Mouse (Mus musculus) thymus, postnatal 36 days (tissue): ENCODE results near the gene Tub.

ENCODE experiments used
- DNase-seq, 2 experiments: peaks; one replicate each; pipeline ENCODE4 v3.0.0; 2022; ENCODE audit warnings: mixed read lengths in 2 of 2

Gene Tub

DNA sequence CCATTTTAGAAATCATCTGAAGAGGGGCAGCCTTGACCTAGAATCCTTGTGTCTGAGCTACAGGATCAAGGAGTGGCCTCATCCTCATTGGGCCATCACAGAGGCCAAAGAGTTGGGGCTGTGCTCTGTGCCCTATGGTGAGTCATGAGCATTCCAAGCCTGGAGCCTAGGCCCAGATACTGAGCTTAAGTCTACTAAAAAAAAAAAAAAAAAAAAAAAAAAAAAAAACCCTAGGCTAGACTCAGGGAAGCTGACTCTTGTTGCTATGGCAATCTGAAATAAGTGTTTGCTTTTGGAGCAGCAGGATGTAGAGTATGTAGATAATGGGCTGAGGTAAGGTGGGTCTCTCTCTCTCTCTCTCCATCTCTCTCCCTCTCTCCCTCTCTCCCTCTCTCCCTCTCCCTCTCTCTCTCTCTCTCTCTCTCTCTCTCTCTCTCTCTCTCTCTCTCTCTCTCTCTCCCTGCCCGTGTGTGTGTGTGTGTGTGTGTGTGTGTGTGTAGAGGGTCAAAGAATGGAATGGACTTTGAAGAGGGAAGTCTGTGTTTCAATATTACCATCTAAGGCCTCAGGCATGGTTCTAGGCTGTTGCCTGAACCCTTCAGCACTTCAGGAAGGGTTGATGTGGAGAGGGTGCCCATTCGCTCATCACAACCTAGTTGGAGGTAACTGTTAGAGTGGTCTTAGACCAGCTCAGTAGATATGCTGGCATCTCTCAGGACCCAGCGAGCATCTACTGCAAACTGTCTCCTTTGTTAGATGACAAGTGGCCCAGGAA is 36.0 kb downstream of the Tub start:
- no peak for DNase-seq

DNA sequence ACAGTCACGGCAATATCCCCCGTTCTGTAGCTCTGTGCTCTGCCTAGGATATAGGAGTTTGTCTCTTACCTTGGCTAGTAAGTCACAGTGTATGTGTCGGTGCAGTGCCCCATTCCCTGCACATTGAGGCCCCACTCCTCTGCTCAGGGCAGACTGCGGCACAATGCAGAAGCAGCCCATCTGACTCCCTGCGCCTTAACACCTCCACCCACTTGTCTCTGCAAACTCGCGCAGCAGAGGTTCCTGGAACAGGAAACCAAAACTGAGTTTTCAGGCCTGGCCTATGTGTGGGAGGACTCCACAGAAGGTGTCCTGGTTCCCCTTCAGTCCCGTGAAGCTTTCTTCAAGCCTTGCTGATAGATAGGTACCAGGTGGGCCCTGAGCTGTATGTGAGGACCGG is 41.1 kb downstream of the Tub start:
- no peak for DNase-seq

DNA sequence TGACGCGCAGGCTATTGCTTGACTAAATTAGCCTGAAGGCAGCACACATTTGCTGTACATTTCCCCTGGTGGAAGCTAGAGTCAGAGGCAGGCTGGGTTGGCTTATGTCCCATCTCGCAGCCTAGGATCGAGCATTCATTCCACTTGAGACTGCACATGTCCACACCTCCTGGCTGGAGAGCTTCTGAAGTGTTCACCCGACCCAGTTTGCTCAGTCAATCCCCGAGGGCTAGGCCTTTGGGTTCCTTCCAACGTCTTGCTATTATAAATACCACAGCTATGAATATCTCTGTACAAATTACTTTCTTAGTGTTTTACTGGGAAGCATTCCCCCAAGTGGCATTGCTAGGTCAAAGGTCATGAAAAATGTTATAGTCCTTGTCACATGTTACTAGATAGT is 43.1 kb downstream of the Tub start:
- DNase-seq = no peak

DNA sequence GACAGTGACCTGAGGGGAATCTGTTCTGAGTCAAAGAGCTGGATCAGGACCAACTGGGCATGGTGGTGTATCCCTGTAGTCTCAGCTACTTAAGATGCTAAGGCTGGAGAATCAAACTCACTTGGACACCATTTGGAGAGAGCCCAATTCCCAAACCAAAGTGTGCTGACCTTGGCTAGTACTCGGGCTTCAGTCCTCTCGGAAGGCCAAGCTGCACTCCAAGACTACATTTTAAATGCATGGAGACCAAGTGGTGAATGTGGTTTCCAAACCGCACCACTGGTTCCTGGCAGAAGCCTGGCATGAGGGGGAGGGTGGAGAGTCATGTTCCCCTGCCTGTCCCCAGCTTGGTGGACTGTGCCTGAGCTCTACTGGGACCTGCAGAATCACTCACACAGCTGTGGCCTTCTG is 43.7 kb downstream of the Tub start:
- no peak for DNase-seq

DNA sequence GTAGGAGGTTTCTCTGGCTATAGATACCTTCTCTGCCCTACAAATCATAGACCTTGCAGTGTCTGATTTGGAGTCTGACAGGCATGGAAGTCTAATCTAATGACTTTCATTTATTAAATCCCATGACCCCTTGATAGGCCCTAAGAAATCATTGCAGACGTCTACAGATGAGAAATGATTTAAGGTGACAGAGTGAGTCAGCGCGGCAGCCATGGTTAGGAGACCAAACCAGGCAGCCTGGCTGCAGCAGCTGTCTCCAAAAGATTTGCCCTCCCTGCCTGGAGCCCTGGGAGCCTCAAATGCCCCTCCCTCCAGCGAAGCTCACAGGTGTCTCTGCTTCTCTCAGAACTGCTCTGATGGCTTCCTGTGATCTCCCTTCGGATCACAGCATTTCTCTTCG is 46.0 kb downstream of the Tub start:
- DNase-seq = no peak

DNA sequence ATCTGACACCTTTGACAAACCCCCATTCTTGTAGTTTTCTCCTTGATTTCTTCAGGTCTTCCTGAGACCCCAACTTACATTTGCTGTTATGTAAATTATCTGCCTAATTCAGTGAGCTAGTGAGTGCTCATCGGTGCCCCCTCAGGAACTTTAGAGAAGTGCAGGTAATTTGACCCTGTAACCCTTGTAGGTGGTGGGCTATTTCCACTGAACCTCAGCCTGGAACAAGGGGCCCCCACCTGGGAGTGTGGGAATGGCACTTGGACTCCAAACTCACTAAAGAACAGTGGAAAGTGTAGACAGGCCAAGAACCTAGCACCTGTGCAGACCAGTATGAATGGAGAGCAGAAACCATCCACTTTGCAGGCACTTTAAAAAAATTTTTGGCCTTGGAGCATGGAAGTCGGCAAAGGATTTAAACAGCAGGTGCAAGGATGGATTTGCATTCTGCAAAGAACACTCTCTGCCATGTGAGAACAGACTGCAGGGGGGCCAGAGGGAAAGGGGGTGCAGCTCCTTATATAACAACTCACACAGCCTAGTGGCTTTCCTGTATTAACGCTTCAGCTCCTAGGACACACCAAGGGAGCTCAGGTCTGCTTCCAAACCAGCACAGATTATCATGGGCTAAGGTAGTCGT is 50.3 kb downstream of the Tub start:
- DNase-seq = peak in 1 of 2 experiments; percentile 11

DNA sequence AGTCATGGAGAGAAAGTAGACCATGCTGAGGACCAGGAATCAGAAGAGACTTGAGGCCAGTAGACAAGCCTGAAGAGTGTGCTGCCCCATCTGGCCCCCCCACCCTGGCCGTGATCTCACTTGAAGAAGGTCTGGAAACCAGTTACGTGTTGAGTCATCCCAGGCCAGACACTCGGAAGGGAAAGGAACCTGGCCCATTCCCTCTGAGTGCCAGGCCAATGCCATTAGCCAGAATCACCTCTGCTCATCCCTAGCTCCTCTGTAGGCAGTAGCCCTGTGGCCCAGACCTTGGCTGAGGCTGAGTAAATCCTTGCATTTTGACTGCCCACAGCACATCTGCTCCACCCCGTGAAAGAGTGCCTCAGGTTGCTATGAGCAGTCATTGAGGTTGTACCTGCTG is 51.8 kb downstream of the Tub start:
- DNase-seq = no peak

DNA sequence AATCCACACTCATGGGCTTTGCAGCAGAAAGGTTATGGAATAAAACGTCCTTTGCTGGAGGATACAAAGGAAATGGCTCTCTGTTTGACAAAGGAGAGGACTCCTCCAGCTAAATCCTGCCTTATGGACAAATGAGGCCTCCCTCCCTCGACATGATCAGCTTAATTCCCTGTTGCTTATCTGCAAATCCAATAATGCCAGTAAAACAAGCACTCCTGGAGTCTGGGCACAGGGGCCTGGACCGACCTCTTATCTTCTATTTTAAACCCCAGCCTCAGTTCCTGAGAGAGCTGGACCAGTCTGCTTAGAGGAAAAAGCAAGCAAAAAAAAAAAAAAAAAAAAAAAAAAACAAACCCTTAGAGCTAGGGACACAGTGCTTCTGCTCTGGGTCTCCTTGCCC is 53.5 kb downstream of the Tub start:
- DNase-seq = no peak

DNA sequence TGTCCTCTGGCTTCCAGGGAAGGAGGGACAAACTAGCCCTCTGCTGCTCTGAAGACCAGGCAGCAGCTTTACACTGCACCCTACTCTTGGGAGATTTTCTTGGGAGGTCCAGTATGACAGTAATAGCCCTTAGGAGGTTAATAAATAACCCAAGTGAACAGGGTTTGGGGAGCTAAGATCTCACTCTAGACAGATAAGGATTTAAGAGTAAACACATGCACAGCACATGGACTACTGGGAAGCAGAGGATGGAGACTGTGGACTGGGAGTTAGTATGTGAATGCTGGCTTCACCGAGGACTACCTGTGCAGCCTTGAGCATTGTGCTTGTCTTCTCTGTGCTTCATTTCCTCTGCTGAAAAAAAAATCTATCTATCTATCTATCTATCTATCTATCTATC is 59.1 kb downstream of the Tub start:
- no peak for DNase-seq

DNA sequence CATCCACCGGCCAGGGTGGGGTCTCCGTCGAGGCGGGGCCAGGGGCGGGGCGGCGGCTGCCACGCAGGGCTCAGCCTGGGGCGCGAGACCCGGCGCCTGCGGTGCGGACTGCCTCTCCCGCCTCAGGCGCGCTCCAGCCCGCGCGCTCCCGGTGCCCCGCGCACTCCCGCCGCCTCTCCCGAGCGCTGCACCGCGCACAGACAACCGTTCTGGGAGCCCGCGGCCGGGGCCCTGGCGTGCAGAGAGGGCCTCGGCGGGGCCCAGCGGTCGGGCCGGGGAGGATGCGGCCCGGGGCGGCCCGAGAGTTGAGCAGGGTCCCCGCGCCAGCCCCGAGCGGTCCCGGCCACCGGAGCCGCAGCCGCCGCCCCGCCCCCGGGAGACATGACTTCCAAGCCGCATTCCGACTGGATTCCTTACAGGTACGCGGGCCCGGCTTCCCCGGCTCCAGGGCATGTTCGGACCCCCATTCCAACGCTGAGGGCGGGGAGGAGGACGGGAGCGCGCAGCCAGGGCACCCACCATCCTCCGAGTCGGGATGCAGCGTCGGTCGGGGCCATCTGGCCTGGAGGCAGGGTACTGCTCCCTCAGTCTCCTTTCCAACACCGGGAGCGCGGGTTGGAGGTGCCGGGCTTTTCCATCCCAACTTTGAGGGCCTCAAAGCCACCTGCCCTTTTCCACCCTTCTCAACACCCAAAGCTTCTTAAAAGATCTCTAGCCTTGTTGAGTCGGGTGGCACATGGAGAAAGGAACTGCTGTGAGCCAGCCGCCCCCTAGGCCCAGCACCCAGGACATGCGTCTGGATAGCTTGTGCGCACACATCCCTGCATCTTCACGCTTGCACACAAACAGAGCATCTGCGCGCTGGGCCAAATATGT is 60.8 kb downstream of the Tub start:
- no peak for DNase-seq

DNA sequence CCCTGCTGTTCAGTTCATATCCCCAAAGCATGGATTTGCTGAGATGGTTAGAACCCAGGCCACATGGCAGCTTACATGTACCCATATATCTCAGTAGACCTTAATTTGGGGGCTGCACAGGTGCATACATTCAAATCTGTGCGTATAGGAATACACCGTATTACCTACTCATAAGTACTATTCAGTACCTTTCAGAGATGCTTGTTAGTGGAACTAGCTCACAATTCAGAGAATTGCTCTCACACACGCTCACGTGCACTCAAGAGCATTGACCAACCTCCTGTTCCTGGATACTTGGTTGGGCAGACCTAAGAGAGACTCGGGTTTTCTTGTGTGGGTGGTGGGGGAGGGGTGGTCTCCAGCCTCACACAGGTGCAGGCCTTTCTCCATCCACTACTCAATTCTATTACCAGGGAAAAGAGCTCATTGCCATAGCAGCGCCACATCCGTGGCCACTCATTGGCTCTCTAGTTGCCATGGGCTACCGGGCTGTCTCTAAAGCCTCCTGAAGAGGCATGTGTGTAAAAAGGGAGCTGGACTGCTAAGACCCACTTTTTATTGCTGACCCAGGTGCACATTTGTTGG is 61.5 kb downstream of the Tub start:
- no peak for DNase-seq

DNA sequence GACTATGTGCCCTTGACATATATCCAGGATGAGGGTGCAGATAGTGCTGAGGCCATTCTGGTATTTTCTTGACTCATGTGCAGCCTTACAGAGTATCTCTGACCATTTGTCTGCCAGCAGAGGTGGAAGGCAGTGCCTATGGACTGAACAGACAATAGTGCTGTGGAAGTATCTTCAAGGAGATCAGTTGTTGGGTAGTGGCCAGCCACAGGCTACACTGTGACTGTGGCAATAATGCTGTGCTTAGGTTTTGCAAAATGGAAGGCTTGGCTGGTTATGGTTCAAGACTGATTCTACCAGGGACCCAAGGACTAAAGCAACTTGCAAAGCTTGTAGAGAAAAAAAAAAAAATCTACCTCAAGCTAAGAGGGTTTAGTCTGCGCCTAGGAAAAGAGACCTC is 62.4 kb downstream of the Tub start:
- no peak for DNase-seq

DNA sequence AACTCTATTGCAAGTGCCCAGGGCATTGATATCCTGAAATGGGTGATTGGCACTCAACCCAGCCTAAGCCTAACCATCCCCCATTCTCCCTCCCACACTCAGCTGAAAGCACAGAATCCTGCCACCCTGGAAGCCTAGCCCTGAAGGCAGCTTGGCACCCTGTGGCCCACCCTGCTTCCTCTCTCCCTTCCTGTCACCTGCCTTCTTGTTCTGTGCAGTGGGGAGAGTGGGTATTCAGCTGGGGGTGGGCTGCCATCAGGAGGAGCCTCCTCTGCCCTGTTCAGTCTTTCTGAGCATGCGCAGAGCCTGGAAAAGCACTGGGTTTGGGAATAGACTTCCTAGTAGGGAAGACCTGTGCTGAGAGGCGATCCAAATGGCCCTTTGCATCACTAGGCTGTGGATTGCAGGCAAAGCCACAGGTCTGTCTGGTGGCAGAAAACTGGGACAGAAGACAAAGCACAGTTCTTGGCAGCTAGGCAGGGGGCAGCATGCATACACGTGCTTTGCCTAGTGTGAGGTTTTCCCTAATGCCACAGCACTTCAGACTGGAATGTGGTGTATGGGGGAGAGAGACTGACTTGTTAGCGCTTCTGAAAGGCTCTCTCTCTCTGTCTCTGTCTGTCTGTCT is 63.0 kb downstream of the Tub start:
- DNase-seq = no peak

DNA sequence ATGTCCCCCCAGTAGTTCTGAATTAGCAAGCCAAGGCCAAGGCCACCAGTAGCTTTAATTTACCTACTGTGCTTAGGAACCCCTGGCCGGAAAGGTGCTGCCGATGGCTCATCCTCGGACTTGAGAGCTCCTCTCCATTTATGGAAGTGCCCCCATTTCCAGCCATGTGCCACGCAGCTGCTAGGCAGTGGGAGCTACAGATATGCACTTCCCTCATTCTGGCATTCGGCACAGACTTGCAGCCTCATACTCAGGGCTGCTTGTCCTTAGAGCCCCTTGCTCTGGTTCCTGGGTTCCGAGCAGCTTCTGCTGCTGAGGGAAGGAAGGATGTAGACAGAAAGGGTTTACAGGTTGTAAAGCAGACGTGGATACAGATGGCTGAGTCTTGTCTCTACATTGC is 64.7 kb downstream of the Tub start:
- DNase-seq = no peak

DNA sequence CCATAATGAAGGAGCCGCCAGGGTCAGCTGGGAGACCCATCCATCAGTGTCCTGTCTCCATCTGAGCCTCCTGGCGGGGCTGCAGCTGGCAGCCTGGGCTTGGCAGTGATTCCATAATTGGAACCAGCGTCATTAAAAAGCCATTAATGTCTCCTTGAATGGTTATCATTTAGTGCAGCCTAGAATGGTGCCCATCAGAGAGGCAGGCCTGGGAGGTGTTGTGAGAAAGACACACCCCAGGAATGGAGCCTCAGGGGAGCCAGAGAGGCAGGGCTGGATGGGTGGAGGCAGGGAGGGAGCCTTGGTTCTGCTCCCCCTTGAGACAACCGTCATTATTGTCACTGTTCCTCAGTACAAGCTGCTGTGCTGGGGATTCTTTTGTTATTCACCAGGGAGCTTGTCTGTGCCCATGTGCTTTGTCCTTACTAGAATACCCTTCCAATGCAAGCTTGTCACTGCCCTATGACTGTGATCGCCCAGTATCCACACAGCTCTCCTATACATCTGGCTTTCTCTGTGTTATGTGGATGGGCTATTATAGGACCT is 66.3 kb downstream of the Tub start:
- DNase-seq = no peak

DNA sequence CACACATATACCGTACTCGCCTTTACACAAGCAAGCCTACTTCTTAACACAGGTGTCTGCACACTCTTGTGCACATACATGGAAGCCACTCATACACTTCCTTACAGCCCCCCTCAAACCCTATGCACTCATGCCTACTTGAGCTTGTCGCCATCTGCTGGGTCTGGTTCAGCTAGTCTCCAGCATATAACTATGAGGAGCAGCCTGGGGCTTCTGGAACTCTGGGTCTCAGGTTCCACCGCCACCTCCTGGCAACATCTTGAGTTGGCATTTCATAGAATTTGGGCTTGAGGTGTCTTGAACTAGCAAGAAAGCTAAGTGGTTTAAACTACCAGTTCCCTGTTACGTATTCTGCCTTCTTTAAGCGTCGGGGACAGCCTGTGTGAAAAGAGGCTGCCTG is 69.1 kb downstream of the Tub start:
- DNase-seq = no peak

DNA sequence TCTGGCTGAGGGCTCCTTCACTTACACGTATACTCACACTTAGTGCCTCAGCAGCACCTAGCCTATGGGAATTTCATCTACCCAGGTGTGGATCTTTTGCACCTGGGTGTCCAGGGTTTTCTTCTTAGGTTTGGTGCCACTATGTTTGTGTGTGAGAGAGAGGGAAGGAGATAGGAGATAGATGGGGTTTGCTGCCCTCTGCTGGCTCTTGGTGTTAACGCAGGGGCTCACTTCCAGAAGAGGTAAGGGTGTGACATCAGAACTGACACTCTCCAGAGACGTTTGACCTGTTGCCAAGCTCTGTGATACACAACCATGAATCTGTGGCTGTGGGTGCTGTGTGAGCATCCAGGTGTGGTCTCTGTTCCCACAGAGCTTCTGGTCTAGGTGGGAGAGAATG is 71.3 kb downstream of the Tub start:
- DNase-seq = peak in 1 of 2 experiments; percentile 31

DNA sequence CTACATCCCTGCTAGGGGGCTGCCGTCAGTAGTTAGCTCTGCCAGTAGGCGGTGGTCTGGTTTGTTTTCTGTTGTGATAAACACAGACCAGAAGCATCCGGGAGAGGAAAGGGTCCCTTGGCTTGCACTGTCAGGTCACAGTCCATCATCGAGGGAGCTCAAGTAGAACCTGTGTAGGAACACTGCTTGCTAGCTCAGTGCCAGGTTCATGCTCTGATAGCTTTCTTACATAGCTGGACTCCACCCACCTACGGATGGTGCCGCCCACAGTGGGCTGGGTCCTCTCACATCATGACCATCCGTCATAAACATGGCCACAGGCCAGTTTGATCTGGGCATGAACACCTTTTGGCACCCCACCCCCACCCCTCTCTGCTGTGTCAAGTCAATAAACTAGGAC is 75.6 kb downstream of the Tub start:
- no peak for DNase-seq

DNA sequence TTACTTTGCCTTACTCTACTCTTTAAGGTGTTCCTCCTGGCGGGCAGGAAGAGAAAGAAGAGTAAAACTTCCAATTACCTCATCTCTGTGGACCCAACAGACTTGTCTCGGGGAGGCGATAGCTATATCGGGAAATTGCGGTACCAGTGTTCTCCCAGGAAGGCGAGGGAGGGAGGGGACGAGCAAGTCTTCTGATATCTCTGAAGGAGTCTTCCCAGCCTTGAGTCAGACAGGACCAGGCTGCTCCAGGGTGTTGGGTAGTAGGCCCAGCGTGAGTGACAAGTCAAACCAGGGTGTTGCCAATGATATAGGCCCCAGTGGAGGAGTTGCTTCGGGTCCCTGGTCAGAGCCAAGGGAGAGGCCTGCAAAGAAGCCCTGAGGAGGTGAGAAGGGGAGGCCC is 76.8 kb downstream of the Tub start:
- no peak for DNase-seq

DNA sequence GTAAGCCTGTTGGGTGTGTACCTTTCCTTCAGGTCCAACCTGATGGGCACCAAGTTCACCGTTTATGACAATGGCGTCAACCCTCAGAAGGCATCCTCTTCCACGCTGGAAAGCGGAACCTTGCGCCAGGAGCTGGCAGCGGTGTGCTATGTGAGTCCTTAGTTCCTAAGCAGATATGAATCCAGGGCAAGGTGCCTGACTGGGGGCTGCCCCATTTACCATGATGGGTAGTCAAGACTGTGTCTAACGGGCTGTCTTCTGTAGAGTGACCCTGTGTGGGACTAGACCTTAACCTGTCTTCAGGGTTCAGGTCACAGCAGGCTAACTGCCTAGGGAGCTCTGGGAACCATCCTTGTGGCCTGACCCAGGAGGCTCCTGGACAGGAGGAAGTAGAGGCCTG is 77.6 kb downstream of the Tub start:
- no peak for DNase-seq

DNA sequence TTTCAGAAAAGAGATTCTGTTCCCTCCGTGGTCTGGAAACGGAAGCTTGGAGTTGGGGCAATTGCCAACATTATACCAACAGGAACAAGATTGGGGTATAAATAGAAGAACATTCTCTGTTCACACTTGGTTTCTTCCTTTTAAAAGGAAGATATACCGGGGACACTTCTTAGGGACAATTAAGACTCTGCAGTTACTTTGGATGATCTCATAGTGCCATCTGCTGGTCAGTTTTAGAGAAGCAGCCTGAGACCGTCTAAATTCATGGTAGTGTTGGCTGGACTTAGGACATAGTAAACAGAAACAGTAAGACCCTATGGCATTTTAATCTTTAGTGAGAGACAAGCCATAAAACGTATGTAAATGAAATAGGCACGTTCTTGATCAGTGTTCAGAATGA is 78.1 kb downstream of the Tub start:
- no peak for DNase-seq

DNA sequence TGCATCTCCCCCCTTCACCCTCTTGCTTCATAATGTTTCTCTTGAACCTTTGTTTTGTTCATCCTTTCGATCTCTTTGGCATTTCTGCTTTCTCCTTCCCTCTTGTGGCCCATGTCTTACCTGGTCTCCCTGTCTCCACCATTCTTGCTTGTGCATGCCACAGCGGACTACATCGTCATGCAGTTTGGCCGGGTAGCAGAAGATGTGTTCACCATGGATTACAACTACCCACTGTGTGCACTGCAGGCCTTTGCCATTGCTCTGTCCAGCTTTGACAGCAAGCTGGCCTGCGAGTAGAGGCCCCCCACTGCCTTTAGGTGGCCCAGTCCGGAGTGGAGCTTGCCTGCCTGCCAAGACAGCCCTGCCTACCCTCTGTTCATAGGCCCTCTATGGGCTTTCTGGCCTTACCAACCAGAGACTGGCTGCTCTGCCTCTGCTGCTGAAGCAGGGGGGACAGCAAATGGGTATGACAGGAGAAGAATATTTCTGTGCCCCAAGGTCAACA is 79.9 kb downstream of the Tub start:
- DNase-seq = no peak

DNA sequence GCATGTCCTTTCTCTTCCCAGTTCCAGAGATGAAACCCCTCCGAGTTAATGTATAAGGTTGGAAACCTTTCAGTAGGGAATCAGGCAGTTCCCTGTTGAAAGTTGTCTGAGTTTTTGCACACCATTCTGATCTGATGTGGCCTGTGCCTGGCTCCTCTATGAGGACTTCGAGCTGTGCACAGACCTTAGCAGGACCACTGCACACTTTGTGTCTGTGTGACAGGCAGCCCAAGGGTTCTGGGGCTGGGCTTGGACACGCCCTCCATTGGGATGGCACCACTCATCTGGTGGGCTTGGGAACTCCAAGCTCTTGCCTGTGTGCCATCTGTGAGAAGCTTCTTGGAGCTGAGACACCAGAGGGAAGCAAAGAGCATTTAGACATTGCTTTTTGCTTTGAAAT is 81.2 kb downstream of the Tub start:
- no peak for DNase-seq
